Mouse (Mus musculus): ENCODE measurements at regions not wholly inside any gene's neighbourhood (a gene's known extent, or its start where the extent isn't known, plus 50 kb on each side); places are given as distances from the start of the nearest gene placed in this dataset.

DNA sequence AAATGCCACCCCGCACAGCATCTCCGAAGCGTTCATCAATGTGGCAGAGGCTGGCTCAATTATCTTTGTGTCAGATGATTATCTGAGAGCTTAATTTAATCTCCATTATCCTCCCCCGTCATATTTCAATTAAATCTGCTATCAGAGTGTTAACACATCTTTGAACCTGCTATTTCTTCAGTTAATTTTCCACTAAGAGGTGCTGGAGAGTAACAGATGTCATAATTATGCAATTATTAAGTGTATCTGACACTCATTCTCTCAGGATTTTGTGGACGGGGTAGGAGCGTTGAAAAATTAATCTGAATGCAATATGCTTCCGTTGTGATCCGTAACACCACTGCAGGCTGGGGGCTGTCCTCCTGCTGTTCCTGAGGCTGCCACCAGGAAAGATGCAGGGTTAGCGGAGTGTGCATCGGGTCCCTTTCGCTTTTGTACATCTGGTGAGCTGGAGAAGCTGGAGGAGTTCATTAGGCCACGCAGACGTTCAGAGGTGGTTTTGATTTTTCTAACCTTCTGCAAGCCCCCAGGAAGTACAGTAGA, 421.3 kb upstream of the Sall1 start:
- TF ChIP-seq CTCF (conservative IDR thresholded peaks at IDR 0.05; ENCODE audit: insufficient read depth, insufficient read length, low read depth, low read length) (no peak), POLR2A (IDR thresholded peaks at IDR 0.05; ENCODE audit: low read depth, low read length) (no peak)

Data from kidney, adult 2 months (tissue).